12 mouse cellular contexts compared by ENCODE assay signal in the genomic region with DNA sequence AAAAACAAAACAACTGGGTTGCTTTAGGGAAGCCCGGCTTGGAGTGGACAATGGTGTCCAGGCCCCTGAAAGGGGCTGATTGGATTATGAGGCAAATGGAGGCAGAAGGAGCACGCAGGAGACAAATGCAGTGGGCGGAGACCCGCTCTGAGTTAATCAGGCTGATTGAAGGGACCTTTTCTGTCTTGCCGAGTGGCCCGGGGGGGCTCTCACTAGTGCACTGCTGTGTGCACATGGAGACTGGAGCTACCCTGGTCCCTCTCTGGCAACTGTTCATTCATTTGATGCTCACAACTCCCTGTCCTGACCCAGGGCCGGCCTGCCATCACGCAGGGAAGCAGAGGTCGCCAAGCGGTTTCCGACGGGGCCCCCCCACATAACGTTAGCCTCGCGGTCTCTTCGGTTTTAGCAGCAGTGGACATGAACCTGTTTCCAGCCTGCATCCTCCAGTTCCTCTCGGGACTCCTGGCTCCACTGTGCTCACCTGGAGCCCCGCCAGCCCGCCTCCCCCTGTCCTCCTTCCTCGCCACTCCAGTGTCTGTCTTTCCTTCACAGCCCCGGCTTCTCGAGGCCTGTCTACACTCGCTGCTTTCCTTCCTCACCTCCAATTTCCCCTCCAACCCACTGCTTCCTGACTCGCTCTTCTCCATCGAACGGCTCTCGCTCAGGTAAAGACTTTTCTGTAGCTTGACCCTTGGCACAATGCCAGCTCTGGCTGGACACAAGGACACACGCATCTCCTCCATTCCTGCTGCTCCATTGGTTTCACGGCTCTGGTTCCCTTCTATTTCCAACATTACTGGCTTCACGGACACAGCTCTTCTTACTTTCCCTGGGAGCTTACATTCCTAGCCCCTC. TPM values are rescaled to one million over a fixed set of nuclear protein-coding genes. Genes with fewer than 3 reads are reported as not detected.
DNase-seq lines count a peak whose midpoint lies in the region; ATAC-seq lines count a peak whose summit lies in the region.
"Had no signal": no experiment of that assay in that cellular context is flagged by ENCODE, and none has a peak within 500 bp of the region (broad histone marks: within the 10 kb centered on the region; RNA-seq: fewer than 3 reads in every experiment).

No protein-coding gene starts in this region.

- no peaks in the 10 kb centered on the region for H3K27me3 ChIP-seq in forebrain, embryonic 15.5 days

- peak; percentile 50 for DNase-seq in gastrocnemius, postnatal 10 days
- DNase-seq in gastrocnemius, postnatal 25 days, result no peak
- peak; percentile 53 for DNase-seq in testis, postnatal 10 days (ENCODE audit: low spot score)
- no peak for DNase-seq in testis, postnatal 14 days (ENCODE audit: low spot score)
- no peak for DNase-seq in Muller cell, postnatal 12 days (ENCODE audit: inconsistent ontology term)
- DNase-seq in layer of hippocampus, adult 9-10 months (ENCODE audit: low spot score), result no peak
- DNase-seq in lung, postnatal 10 days, result no peak
- DNase-seq: layer of hippocampus, adult 9-11 months had no signal

- H3K27ac ChIP-seq in forebrain, embryonic 15.5 days (replicated peaks), result no peak overlapping the region; the same call in 1 of the 2 replicates
- H3K27ac ChIP-seq: liver, embryonic 12.5 days had no signal

- 13% methylated on average over 30 of the region's 30 CpGs for WGBS in forebrain, embryonic 15.5 days

- peak; percentile 82 for ATAC-seq in forebrain, embryonic 15.5 days (replicated peaks)
- ATAC-seq: inflammation-experienced regulatory T-cells, adult 6 months; liver, embryonic 12.5 days had no signal

- peaks cover 20% of the 10 kb centered on the region for H3K36me3 ChIP-seq in forebrain, embryonic 15.5 days

- peak overlapping the region; percentile 18 for H3K4me2 ChIP-seq in forebrain, embryonic 15.5 days (replicated peaks)
- H3K4me2 ChIP-seq: liver, embryonic 12.5 days had no signal

- peaks cover 3% of the 10 kb centered on the region; the same call in 1 of the 2 replicates for H3K9me3 ChIP-seq in forebrain, embryonic 15.5 days

- no peak overlapping the region for H3K4me3 ChIP-seq in forebrain, embryonic 15.5 days
- H3K4me3 ChIP-seq: liver, embryonic 12.5 days had no signal

- H3K9ac ChIP-seq in forebrain, embryonic 15.5 days (replicated peaks), result no peak overlapping the region
- H3K9ac ChIP-seq: liver, embryonic 12.5 days had no signal

- H3K4me1 ChIP-seq in forebrain, embryonic 15.5 days, result peaks cover 21% of the 10 kb centered on the region

RNA-seq across cellular contexts. Expression of gene Rtl1, which starts 54.0 kb away (rescaled TPM):
- 10 to 100 TPM in 1 of 2 experiments, 1 to 10 TPM in 1; 3.0 to 14.0 TPM for total RNA-seq in gastrocnemius, postnatal 10 days (2021)
- total RNA-seq in gastrocnemius, postnatal 25 days (2021), result not detected
- 1.0 and 1.1 TPM in 2 replicates for polyA plus RNA-seq in forebrain, embryonic 15.5 days (2015; fragmentation: Nextera tagmentation; extraction: Ambion mirVana)
- total RNA-seq: megakaryocyte progenitor cell, adult 5-6 weeks had no signal
- polyA plus RNA-seq: inflammation-experienced regulatory T-cells, adult 6 months had no signal

Comparison
In these comparisons a context has a peak if more than half of its experiments do, and no peak if none do; other contexts are left out.
1. DNase-seq: peak in gastrocnemius, postnatal 10 days (single experiment) and testis, postnatal 10 days (single experiment); none in gastrocnemius, postnatal 25 days (single experiment), testis, postnatal 14 days (single experiment), Muller cell, postnatal 12 days (single experiment), layer of hippocampus, adult 9-10 months (single experiment) and lung, postnatal 10 days (single experiment).